Mouse (Mus musculus) myocyte (in vitro differentiated cells): Measurements from ENCODE around the gene Gm14408.
"Not testable (repeated sequence)": the region's sequence is repeated elsewhere in the genome, so short reads cannot be mapped to it uniquely, and the experiment has no call there.

ENCODE experiments used
- MYOG ChIP-seq, 3 experiments: IDR thresholded peaks; one replicate each; pipeline ENCODE4 v1.6.1; 2011; ENCODE audit warnings: control low read depth in 2 of 3, low read depth in 2 of 3, mild to moderate bottlenecking in 2 of 3; ENCODE audit not compliant: insufficient read length in 2 of 3, control insufficient read depth in 1 of 3, insufficient read depth in 1 of 3
- POLR2A ChIP-seq: IDR thresholded peaks from one replicate; pipeline ENCODE4 v1.6.1; 2011; ENCODE audit warnings: low read depth, mild to moderate bottlenecking, control low read depth, moderate library complexity; ENCODE audit not compliant: insufficient read length
- SRF ChIP-seq: IDR thresholded peaks from one replicate; pipeline ENCODE4 v1.6.1; 2011; ENCODE audit warnings: low read depth; ENCODE audit not compliant: control insufficient read depth, insufficient read length
- TCF12 ChIP-seq: IDR thresholded peaks from one replicate; pipeline ENCODE4 v1.6.1; 2011; ENCODE audit warnings: mild to moderate bottlenecking, control low read depth; ENCODE audit not compliant: poor library complexity, insufficient read depth, severe bottlenecking

DNA sequence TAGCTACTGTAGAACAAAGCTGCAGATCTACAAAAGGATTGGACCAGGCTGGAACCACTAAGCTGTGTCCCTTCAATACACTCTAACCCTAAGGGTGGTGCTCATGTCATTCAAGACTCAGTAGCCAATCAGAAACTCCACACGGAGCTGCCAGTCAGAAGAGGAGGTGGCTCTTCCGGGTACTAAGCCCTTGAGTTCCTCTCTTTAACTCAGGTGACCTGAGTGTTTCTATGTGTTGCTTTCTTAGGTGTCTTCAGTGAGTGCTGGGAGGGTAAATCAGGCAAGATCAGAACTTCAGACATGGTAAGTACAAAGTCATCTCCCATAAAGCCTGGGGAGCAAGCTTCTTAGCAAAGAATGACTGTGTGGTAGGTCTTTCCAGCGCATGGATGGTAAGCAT, at the start of gene Gm14408:
- not testable (repeated sequence) for TF ChIP-seq TCF12; POLR2A; SRF; MYOG (IDR thresholded peaks at IDR 0.05; ENCODE audit: control insufficient read depth in 1 of 3, insufficient read depth in 1 of 3, insufficient read length in 2 of 3, low read depth in 2 of 3)
